Mouse (Mus musculus) megakaryocyte, embryonic 14.5 days (primary cell): ENCODE measurements around the gene RPS10-NUDT3. TPM values are rescaled to one million over a fixed set of nuclear protein-coding genes. Genes with fewer than 3 reads are reported as not detected.

Experiments
- H3K27me3 ChIP-seq: replicated peaks from 2 replicates; pipeline ENCODE3; 2012; ENCODE audit warnings: inconsistent platforms
- H3K36me3 ChIP-seq: replicated peaks from 2 replicates; pipeline ENCODE3; 2012; ENCODE audit warnings: low read length, inconsistent platforms, mixed read lengths
- H3K4me1 ChIP-seq: 2 replicates; pipeline ENCODE4 v1.6.1; 2012; ENCODE audit warnings: inconsistent platforms
- H3K4me3 ChIP-seq: replicated peaks from 2 replicates; pipeline ENCODE3; 2012; ENCODE audit warnings: moderate library complexity, mild to moderate bottlenecking, inconsistent platforms
- H3K9me3 ChIP-seq: 2 replicates; pipeline ENCODE4 v1.6.1; 2012; ENCODE audit warnings: inconsistent platforms
- FLI1 ChIP-seq: IDR thresholded peaks from 2 replicates; pipeline ENCODE4 v1.6.1; 2012; ENCODE audit warnings: low read length, inconsistent platforms, mixed read lengths
- GATA1 ChIP-seq: IDR thresholded peaks from 3 replicates; pipeline ENCODE4 v1.6.1; 2012; ENCODE audit warnings: mixed read lengths, low read length, inconsistent platforms, borderline replicate concordance
- polyA plus RNA-seq: library from polyadenylated mRNA; stranded (reverse); fragments of >175 nt; gene quantifications from 2 replicates; pipeline ENCODE4 v1.2.3, GENCODE M21; 2012; ENCODE audit warnings: low replicate concordance; ENCODE audit not compliant: insufficient read depth

Gene RPS10-NUDT3
- polyA plus RNA-seq, 1 experiment = not detected

GRCm38 (mm10) chr17:27563771-27564244 lies 71.2 kb downstream of the RPS10-NUDT3 start:
- Histone ChIP-seq H3K9me3 (no peaks in the 10 kb centered on the region), H3K4me3 (peak overlapping the region; percentile 99), H3K27me3 (no peaks in the 10 kb centered on the region), H3K4me1 (peaks cover 85% of the 10 kb centered on the region), H3K36me3 (peaks cover 59% of the 10 kb centered on the region)
- TF ChIP-seq GATA1 (no peak), FLI1 (no peak)

- Histone ChIP-seq H3K4me3 (peak overlapping the region; percentile 79), H3K36me3 (peaks cover 47% of the 10 kb centered on the region), H3K4me1 (peaks cover 82% of the 10 kb centered on the region), H3K9me3 (no peaks in the 10 kb centered on the region), H3K27me3 (no peaks in the 10 kb centered on the region)
- no peak for TF ChIP-seq FLI1
Measured at GRCm38 (mm10) chr17:27561809-27562526, 73.1 kb downstream of the RPS10-NUDT3 start.

- H3K36me3 ChIP-seq = peaks cover 45% of the 10 kb centered on the region
- TF ChIP-seq GATA1 = no peak
- no peak for TF ChIP-seq FLI1
- peak overlapping the region; percentile 50 for H3K4me3 ChIP-seq
- no peaks in the 10 kb centered on the region for H3K27me3 ChIP-seq
- H3K9me3 ChIP-seq = no peaks in the 10 kb centered on the region
- H3K4me1 ChIP-seq = peaks cover 73% of the 10 kb centered on the region
Measured at GRCm38 (mm10) chr17:27560926-27561480, 74.0 kb downstream of the RPS10-NUDT3 start.

DNA sequence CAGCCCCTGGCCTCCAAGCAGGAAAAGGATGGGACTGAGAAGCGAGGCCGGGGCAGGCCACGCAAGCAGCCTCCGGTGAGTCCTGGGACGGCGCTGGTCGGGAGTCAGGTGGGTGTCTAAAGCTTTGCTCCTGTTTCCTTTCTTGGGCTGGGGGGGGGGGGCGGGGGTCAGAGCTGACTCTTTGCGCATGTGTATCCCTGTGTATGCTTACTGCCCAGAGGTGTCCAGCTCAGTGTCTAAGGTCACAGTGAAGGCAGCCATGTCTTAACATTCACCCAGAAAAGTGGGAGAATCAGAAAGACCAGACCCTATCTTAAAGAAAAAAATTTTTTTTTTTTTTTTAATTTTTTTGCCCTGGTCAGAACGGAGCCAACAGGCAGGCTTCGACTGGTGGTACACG lies 75.4 kb downstream of the RPS10-NUDT3 start:
- Histone ChIP-seq H3K36me3 (peaks cover 42% of the 10 kb centered on the region), H3K27me3 (no peaks in the 10 kb centered on the region), H3K4me3 (peak overlapping the region; percentile 81), H3K9me3 (no peaks in the 10 kb centered on the region), H3K4me1 (peaks cover 76% of the 10 kb centered on the region)
- TF ChIP-seq GATA1 (no peak), FLI1 (no peak)

- Histone ChIP-seq H3K36me3 (peaks cover 35% of the 10 kb centered on the region), H3K4me1 (peaks cover 76% of the 10 kb centered on the region), H3K27me3 (no peaks in the 10 kb centered on the region), H3K4me3 (peak overlapping the region; percentile 96), H3K9me3 (no peaks in the 10 kb centered on the region)
- TF ChIP-seq GATA1 = no peak
Measured at GRCm38 (mm10) chr17:27558845-27559244, 76.2 kb downstream of the RPS10-NUDT3 start.

DNA sequence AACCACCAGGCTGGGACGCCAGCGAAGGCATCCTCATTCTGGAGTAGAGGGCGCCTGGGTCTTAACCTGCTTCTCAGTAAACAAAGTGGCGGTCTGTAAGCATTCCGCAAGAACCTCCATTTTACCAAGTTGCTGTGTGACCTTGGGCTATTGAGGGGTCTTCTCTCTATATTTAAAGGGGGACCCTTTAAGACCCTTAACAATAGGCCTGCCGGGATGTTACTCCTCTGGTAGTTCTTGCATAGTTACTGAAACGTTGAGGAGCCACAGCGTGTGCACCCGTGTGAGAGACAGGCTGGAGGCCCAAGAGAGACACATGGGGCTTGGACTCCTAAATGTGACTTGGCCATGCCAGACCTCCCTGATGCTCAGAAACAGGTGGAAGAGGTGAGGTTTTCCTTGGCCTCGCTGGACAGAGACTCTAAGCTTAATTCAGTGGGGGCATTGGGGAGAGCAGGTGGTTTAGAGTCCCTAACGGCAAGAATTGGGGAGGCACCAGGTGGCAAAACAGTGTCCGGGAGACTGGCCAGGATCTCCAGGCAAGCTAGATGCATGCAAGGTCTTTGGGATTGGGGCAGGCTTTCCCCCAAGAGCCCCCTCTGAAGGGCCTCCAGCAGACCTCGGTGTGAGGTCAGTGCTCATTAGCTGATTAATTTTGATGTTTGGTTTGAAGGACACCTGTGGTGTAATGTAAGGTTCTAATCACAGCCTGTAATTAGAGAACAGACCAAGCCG lies 76.9 kb downstream of the RPS10-NUDT3 start:
- H3K9me3 ChIP-seq = no peaks in the 10 kb centered on the region
- H3K4me3 ChIP-seq = peak overlapping the region; percentile 96
- no peak for TF ChIP-seq FLI1
- TF ChIP-seq GATA1 = no peak
- H3K4me1 ChIP-seq = peaks cover 79% of the 10 kb centered on the region
- no peaks in the 10 kb centered on the region for H3K27me3 ChIP-seq
- peaks cover 31% of the 10 kb centered on the region for H3K36me3 ChIP-seq

DNA sequence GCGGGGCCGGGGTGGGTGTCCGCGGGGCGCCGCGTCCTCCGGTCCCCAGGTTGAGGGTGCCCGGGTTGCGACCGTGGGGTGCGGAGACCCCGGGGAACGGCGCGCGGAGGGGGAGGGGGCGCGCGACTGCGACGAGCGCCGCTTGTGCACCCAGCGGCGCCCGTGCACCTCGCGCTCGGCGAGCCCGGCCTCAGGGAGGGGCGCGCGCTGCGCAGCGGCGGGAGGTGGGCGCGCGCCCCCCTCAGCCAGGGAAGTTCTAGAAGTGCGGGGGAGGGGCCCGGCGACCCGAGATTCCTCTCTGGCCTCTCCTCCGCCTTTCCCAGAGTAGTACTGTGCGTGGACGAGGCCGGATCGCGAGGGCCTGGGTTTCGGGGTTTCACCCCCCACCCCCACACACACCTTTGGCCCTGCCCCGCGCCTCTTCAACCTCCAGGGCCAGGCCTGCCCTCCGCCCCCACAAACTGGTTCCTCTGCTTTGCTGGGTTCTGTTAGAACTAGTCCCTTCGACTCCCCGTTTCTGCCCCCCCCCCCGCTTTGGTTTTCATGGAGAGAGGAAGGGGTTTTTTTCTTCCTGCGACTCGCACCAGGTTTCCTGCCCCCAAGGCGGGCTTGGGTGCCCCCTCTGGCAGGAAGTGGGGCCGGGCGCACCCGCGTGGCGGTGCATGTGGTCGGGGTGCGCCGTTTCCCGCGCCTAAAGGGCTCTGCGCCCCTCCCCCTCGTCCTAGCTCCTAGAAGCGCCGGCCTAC lies 77.7 kb downstream of the RPS10-NUDT3 start:
- Histone ChIP-seq H3K9me3 (no peaks in the 10 kb centered on the region), H3K27me3 (no peaks in the 10 kb centered on the region), H3K4me3 (peak overlapping the region; percentile 96), H3K4me1 (peaks cover 86% of the 10 kb centered on the region), H3K36me3 (peaks cover 31% of the 10 kb centered on the region)
- TF ChIP-seq FLI1 (no peak), GATA1 (no peak)

GRCm38 (mm10) chr17:27556315-27557011 lies 78.6 kb downstream of the RPS10-NUDT3 start, which contains the start of gene Hmga1:
TSS of gene Hmga1 (plus strand) at chr17:27556497.
- TF ChIP-seq FLI1 (no peak), GATA1 (no peak)
- peak within 1 kb of the TSS; percentile 96 for H3K4me3 ChIP-seq
- H3K9me3 ChIP-seq = no peaks in the 10 kb centered on the region
- H3K4me1 ChIP-seq = peaks cover 86% of the 10 kb centered on the region
- H3K36me3 ChIP-seq = peaks cover 26% of the 10 kb centered on the region
- H3K27me3 ChIP-seq = no peaks in the 10 kb centered on the region

DNA sequence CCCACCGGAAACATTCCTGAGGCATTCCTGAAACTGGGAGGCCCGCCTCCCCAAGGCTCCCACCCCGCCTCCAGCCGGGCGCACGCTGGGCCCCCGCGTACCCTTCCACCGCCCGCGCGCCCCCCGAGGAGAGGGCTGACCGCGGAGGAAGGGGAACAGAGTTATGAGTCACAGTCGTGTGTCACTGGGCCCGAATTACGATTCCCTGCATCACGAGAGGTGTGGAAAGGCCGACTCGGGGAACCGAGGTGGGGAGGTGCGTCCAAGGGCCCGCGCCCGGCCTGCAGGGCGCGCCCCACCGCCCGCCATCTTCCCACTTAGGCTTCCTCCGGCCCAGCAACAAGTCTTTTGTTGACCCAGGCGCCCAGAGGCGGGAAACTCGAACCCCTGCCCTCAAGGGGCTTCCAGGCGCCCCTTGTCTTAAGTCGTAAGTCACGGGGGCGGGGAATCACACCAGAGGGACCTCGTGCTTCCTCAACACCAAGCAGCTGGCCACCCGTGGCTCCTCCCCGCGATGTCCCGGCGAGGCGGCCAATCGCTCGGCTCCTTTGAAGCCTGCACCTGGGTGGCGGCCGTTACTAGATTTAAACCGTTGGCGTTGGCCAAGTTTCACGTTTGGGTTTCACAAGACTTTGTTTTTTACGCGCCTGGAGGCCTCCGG lies 79.4 kb downstream of the RPS10-NUDT3 start:
- Histone ChIP-seq H3K27me3 (no peaks in the 10 kb centered on the region), H3K4me3 (peak overlapping the region; percentile 96), H3K9me3 (no peaks in the 10 kb centered on the region), H3K4me1 (peaks cover 86% of the 10 kb centered on the region), H3K36me3 (peaks cover 17% of the 10 kb centered on the region)
- TF ChIP-seq GATA1 (no peak), FLI1 (no peak)
